Mouse (Mus musculus) neural tube, embryonic 12.5 days (tissue): Measurements from ENCODE around the gene Efhd2. TPM values are rescaled to one million over a fixed set of nuclear protein-coding genes. Genes with fewer than 3 reads are reported as not detected.

Source experiments
- ATAC-seq: fragments of 200-750 bp; cut with Nextera tagmentation; 2 replicates; pipeline ENCODE4 v1.8.0; 2017; ENCODE audit warnings: low read depth, mild to moderate bottlenecking, moderate TSS enrichment, moderate library complexity; ENCODE audit not compliant: low FRiP score
- H3K27ac ChIP-seq: fragments of 300-500 bp; sonication (generic); 2 replicates; pipeline ENCODE4 v1.5.1; 2016
- H3K27me3 ChIP-seq: fragments of 300-500 bp; sonication (generic); replicated peaks from 2 replicates; pipeline ENCODE4 v1.6.1; 2016; ENCODE audit warnings: mild to moderate bottlenecking
- H3K36me3 ChIP-seq: fragments of 300-500 bp; sonication (generic); 2 replicates; pipeline ENCODE4 v1.6.1; 2016; ENCODE audit warnings: mild to moderate bottlenecking
- H3K4me1 ChIP-seq: fragments of 300-500 bp; sonication (generic); 2 replicates; pipeline ENCODE4 v1.6.1; 2016
- H3K4me2 ChIP-seq: fragments of 300-500 bp; sonication (generic); replicated peaks from 2 replicates; pipeline ENCODE4 v1.6.1; 2016; ENCODE audit warnings: mild to moderate bottlenecking
- H3K4me3 ChIP-seq: fragments of 300-500 bp; sonication (generic); 2 replicates; pipeline ENCODE4 v1.5.1; 2016
- H3K9ac ChIP-seq: fragments of 300-500 bp; sonication (generic); 2 replicates; pipeline ENCODE4 v1.6.1; 2016; ENCODE audit warnings: mild to moderate bottlenecking
- H3K9me3 ChIP-seq: fragments of 300-500 bp; sonication (generic); 2 replicates; pipeline ENCODE4 v1.6.1; 2016; ENCODE audit warnings: mild to moderate bottlenecking
- WGBS: fragments of 180-500 bp; shearing (Covaris S2); methylation state at CpG from one replicate; pipeline ENCODE4 v1.1.7; 2016; 5-methylcytosine and 5-hydroxymethylcytosine counted together
- polyA plus RNA-seq: library from polyadenylated mRNA; unstranded; fragments of >200 nt; fragmentation: Nextera tagmentation; extraction: Ambion mirVana; gene quantifications from 2 replicates; pipeline ENCODE4 v1.2.1, GENCODE M21; 2016

Gene Efhd2
- polyA plus RNA-seq, 1 experiment from 2014 or later, result 79.1 TPM

DNA sequence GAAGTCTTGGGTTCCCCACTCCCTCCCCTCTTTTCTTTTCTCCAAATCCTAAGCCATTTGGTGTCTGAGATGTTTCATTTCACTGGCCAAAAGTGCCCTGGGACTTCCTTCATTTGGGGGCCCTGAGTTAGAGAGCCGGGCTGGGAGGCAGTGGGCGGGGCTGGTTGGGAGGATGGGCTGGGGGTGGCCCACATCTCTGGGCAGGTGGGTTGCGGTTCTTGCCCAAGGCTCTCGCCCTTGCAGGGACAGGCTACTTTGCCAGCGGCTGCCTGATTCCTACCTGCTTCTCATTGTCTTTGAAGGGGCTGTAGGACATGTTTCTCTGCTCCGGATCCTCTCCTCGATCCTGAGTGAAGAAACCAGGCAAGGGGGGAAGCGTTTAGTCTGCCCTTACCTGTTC, 24.2 kb upstream of the Efhd2 start:
- no peak for ATAC-seq
- Histone ChIP-seq H3K9ac (no peak overlapping the region), H3K4me2 (no peak overlapping the region), H3K27ac (peak overlapping the region; percentile 17; the same call in 1 of the 2 replicates), H3K4me3 (no peak overlapping the region), H3K36me3 (no peaks in the 10 kb centered on the region), H3K4me1 (peaks cover 52% of the 10 kb centered on the region), H3K27me3 (no peaks in the 10 kb centered on the region), H3K9me3 (no peaks in the 10 kb centered on the region)
- WGBS, result 80% methylated on average over 8 of the region's 8 CpGs

- H3K36me3 ChIP-seq, result no peaks in the 10 kb centered on the region
- no peaks in the 10 kb centered on the region for H3K9me3 ChIP-seq
- H3K4me2 ChIP-seq, result no peak overlapping the region
- H3K4me1 ChIP-seq, result peaks cover 51% of the 10 kb centered on the region
- no peak for ATAC-seq
- no peak overlapping the region for H3K9ac ChIP-seq
- H3K4me3 ChIP-seq, result no peak overlapping the region
- H3K27ac ChIP-seq, result no peak overlapping the region
- no peaks in the 10 kb centered on the region for H3K27me3 ChIP-seq
- 70% methylated on average over 3 of the region's 3 CpGs for WGBS
These were observed 23.1 kb upstream of the Efhd2 start for GRCm38 (mm10) chr4:141897838-141898237.

- no peaks in the 10 kb centered on the region for H3K27me3 ChIP-seq
- peaks cover 45% of the 10 kb centered on the region for H3K4me1 ChIP-seq
- H3K9ac ChIP-seq, result no peak overlapping the region
- no peak for ATAC-seq
- H3K27ac ChIP-seq, result no peak overlapping the region
- H3K36me3 ChIP-seq, result no peaks in the 10 kb centered on the region
- H3K4me2 ChIP-seq, result no peak overlapping the region
- WGBS, result 93% methylated on average over 6 of the region's 6 CpGs
- no peak overlapping the region for H3K4me3 ChIP-seq
- no peaks in the 10 kb centered on the region for H3K9me3 ChIP-seq
These were observed 22.5 kb upstream of the Efhd2 start for GRCm38 (mm10) chr4:141897225-141897624.

DNA sequence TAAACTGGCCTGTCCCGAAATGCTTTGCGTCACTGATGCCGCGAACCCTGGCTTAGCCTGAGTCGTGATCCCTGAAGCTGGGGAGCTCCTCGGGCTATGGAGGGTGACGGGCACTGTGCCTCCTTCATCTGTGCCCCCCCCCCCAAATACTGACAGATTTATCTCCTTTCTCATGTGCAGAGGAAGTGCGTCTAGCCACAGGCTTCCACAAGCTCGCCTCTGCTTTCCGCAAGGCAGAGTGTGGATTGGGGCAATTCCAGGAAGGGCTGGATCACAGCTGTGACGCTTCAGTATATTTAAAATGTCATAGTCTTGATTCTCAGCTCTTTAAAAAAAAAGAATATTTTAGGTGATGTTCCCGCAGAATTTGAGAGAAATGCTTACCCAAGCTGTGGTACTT, 21.1 kb upstream of the Efhd2 start:
- Histone ChIP-seq H3K4me3 (no peak overlapping the region), H3K27ac (no peak overlapping the region), H3K36me3 (no peaks in the 10 kb centered on the region), H3K4me2 (no peak overlapping the region), H3K9me3 (no peaks in the 10 kb centered on the region), H3K4me1 (peaks cover 31% of the 10 kb centered on the region), H3K9ac (no peak overlapping the region), H3K27me3 (no peaks in the 10 kb centered on the region)
- ATAC-seq, result no peak
- WGBS, result 56% methylated on average over 12 of the region's 12 CpGs

- Histone ChIP-seq H3K4me3 (no peak overlapping the region), H3K27me3 (no peaks in the 10 kb centered on the region), H3K9me3 (no peaks in the 10 kb centered on the region), H3K4me1 (peaks cover 11% of the 10 kb centered on the region), H3K27ac (no peak overlapping the region), H3K36me3 (no peaks in the 10 kb centered on the region), H3K4me2 (no peak overlapping the region), H3K9ac (no peak overlapping the region)
- 89% methylated on average over 8 of the region's 8 CpGs for WGBS
- no peak for ATAC-seq
These were observed 18.6 kb upstream of the Efhd2 start for GRCm38 (mm10) chr4:141893157-141893784.

DNA sequence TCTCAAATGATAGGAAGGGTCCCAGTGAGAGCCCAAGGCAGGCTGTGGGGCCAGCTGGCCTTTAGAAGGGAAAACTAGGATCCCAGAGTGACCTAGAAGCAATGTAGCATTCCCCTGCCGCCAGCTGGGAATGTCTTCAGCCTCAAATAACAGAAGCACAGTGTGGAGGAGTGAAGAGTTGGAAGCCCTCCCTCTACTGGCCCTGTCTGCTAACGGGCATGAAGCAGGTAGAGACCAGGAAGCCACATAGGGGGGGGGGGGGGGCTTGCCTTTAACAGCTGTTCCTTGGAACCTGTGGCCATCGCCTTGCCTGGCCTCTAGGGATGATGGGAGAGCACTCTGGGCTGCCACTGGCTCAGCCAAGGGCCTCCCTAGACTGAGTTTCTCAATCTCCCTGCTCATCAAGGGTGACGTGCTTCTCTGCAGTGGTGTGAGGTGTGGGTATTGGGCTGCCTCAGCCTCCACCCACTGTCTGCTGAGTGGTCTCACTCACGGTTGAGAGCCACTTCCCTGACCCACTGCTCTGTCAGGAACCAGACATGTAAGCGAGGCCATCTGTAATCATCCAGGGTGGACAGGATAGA, 11.8 kb upstream of the Efhd2 start:
- no peak for ATAC-seq
- 56% methylated on average over 6 of the region's 6 CpGs for WGBS
- no peak overlapping the region for H3K27ac ChIP-seq
- H3K9ac ChIP-seq, result no peak overlapping the region
- H3K27me3 ChIP-seq, result no peaks in the 10 kb centered on the region
- no peak overlapping the region for H3K4me2 ChIP-seq
- H3K36me3 ChIP-seq, result no peaks in the 10 kb centered on the region
- H3K9me3 ChIP-seq, result no peaks in the 10 kb centered on the region
- H3K4me3 ChIP-seq, result no peak overlapping the region
- H3K4me1 ChIP-seq, result no peaks in the 10 kb centered on the region

DNA sequence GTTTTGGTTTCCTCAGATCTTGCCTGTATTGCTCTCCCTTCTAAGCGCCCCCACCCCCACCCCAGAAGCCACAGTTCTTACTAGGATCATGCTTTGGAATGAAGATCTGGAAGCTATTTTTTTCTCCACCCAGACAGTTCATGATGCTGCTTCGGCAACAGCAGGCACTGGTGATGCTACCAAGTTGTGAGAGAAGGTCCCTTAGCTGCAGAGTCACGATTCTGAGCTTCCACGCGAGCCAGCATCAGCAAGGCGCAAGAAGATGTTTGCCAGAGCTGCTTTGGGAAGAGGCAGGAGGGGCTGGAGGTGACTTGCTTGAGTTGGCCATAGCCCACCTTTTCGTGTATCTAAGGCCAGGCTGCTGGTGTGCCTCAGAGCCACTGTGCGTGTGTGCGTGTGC, 10.7 kb upstream of the Efhd2 start:
- Histone ChIP-seq H3K4me3 (no peak overlapping the region), H3K27ac (no peak overlapping the region), H3K36me3 (no peaks in the 10 kb centered on the region), H3K9me3 (no peaks in the 10 kb centered on the region), H3K4me1 (no peaks in the 10 kb centered on the region), H3K9ac (no peak overlapping the region), H3K4me2 (no peak overlapping the region), H3K27me3 (no peaks in the 10 kb centered on the region)
- ATAC-seq, result no peak
- 82% methylated on average over 9 of the region's 9 CpGs for WGBS

GRCm38 (mm10) chr4:141882858-141883257, 8.1 kb upstream of the Efhd2 start:
- Histone ChIP-seq H3K36me3 (no peaks in the 10 kb centered on the region), H3K4me3 (no peak overlapping the region), H3K4me2 (no peak overlapping the region), H3K27me3 (no peaks in the 10 kb centered on the region), H3K27ac (no peak overlapping the region), H3K9me3 (no peaks in the 10 kb centered on the region), H3K9ac (no peak overlapping the region), H3K4me1 (no peaks in the 10 kb centered on the region)
- 85% methylated on average over 7 of the region's 7 CpGs for WGBS
- ATAC-seq, result no peak

DNA sequence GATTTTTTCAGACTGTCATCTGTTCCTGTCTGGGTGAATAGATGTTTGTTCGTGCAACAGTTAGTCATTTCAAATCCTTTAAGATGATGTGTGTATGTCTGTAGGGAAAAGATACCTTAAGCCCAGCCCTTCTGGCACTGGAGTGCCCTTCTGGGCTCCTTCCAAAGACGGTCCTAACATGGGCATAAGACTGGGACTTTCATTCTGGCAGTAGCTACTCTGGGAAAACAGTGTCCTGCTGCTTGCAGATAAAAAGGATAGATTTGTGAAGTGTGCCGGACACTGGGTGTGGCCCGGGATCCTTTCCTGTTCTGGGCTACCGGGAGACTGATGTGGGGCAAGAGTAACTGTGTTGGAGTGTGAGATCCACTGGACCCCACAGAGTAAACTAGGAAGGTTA, 7.2 kb upstream of the Efhd2 start:
- no peaks in the 10 kb centered on the region for H3K4me1 ChIP-seq

GRCm38 (mm10) chr4:141881289-141881914, 6.7 kb upstream of the Efhd2 start:
- Histone ChIP-seq H3K9me3 (no peaks in the 10 kb centered on the region), H3K4me1 (no peaks in the 10 kb centered on the region), H3K4me3 (no peak overlapping the region), H3K36me3 (no peaks in the 10 kb centered on the region), H3K27me3 (no peaks in the 10 kb centered on the region), H3K27ac (no peak overlapping the region), H3K9ac (no peak overlapping the region), H3K4me2 (no peak overlapping the region)
- 66% methylated on average over 10 of the region's 10 CpGs for WGBS
- ATAC-seq, result no peak

More for the DNA sequence above, 7.2 kb upstream of the Efhd2 start:
- no peaks in the 10 kb centered on the region for H3K36me3 ChIP-seq
- 86% methylated on average over 5 of the region's 5 CpGs for WGBS
- no peak overlapping the region for H3K4me2 ChIP-seq
- H3K27ac ChIP-seq, result no peak overlapping the region
- H3K9ac ChIP-seq, result no peak overlapping the region
- no peaks in the 10 kb centered on the region for H3K9me3 ChIP-seq
- no peak for ATAC-seq
- H3K27me3 ChIP-seq, result no peaks in the 10 kb centered on the region
- H3K4me3 ChIP-seq, result no peak overlapping the region

DNA sequence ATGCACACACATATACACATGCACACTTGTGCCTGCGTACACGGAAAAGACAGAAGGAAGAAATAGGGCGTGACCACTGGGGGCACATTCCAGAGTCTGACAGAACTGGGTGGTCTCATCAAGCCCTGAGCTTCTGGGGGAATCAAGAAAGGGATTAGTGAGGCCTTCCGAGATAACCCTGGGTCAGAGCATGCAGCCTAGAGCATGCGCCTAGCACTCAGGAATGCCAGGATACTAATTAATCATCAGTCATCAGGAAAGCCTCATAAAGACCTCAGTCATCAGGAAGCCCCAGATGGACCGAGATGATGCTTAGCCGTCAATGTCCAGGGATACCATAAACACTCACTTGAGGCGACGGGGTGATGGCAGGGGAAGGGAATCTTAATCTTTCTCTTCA, 5.2 kb upstream of the Efhd2 start:
- H3K9me3 ChIP-seq, result no peaks in the 10 kb centered on the region
- no peak overlapping the region for H3K27ac ChIP-seq
- no peak overlapping the region for H3K9ac ChIP-seq
- no peaks in the 10 kb centered on the region for H3K27me3 ChIP-seq
- no peak overlapping the region for H3K4me2 ChIP-seq
- no peak overlapping the region for H3K4me3 ChIP-seq
- WGBS, result 75% methylated on average over 9 of the region's 9 CpGs
- no peak for ATAC-seq
- H3K36me3 ChIP-seq, result no peaks in the 10 kb centered on the region
- peaks cover 6% of the 10 kb centered on the region for H3K4me1 ChIP-seq

DNA sequence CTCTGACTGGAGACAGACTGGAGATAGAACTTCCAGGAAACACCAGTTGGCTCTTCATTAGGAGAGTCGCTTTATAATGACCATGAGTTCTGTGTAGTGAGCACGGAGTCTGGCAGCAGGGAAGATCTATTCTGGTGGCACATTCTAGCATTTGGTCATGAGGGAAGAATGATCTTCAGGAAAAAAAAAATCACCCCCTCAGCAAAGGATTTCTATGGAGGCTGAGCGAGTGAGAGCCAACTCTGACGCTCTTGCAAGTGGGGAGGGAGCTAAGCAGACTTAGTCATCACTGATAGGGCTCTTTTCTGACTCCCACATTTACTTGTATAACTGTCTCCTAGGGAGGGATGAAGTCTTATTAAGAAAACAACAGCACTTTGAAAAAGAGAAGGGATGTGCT, 4.4 kb upstream of the Efhd2 start:
- Histone ChIP-seq H3K36me3 (no peaks in the 10 kb centered on the region), H3K27me3 (no peaks in the 10 kb centered on the region), H3K9ac (no peak overlapping the region), H3K27ac (no peak overlapping the region), H3K4me2 (no peak overlapping the region), H3K4me3 (no peak overlapping the region), H3K9me3 (no peaks in the 10 kb centered on the region), H3K4me1 (peaks cover 9% of the 10 kb centered on the region)
- ATAC-seq, result no peak
- WGBS, result 83% methylated on average over 4 of the region's 4 CpGs

DNA sequence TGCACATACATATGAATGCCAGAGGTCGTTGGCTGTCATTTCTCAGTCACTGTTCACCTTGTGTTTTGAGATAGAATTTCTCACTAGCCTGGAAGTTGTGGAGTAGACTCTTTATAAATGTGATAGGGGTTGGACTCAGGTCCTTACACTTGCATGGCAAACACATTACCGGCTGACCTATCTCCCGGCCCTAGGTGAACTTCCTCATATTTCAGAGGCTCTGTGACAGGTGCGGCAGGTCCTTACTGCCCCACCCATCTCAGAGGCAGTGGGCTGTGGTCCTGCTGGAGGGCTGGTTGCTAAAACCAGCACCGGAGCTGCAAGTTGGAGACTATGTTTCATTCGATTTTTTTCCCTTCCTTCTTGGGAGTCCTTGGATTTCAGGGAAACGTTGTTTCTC, 3.9 kb upstream of the Efhd2 start:
- Histone ChIP-seq H3K36me3 (no peaks in the 10 kb centered on the region), H3K27ac (no peak overlapping the region), H3K4me2 (no peak overlapping the region), H3K4me3 (no peak overlapping the region), H3K9ac (no peak overlapping the region), H3K4me1 (peaks cover 13% of the 10 kb centered on the region), H3K9me3 (no peaks in the 10 kb centered on the region), H3K27me3 (no peaks in the 10 kb centered on the region)
- ATAC-seq, result no peak
- WGBS, result 72% methylated on average over 7 of the region's 7 CpGs
